Mouse (Mus musculus) heart, postnatal 0 days (tissue): ENCODE data around the gene Cacna2d2.

Experiments used
- CTCF ChIP-seq: IDR thresholded peaks from 2 replicates; pipeline ENCODE4 v1.5.1; 2016; ENCODE audit warnings: antibody characterized with exemption, control low read depth, low read depth
- EP300 ChIP-seq: IDR thresholded peaks from 2 replicates; pipeline ENCODE4 v1.6.1; 2016; ENCODE audit warnings: antibody characterized with exemption, low read depth

- no peak for TF ChIP-seq CTCF
- TF ChIP-seq EP300, result no peak
These were observed 83.4 kb downstream of the Cacna2d2 start for GRCm38 (mm10) chr9:107482770-107483169.
